Mouse (Mus musculus) cerebellum, adult 9-10 months (tissue): Measurements from ENCODE around the gene Olfr807.

Source experiments
- DNase-seq: peaks from one replicate; pipeline ENCODE4 v3.0.0; 2022

The Olfr807 gene

GRCm38 (mm10) chr10:129757693-129758092, at the start of gene Olfr807:
TSS of gene Olfr807 (minus strand) at chr10:129757793.
- no peak for DNase-seq

GRCm38 (mm10) chr10:129804296-129804695, 46.7 kb upstream of the Olfr807 start, which contains the start of gene Olfr811:
TSS of gene Olfr811 (minus strand) at chr10:129804396.
- no peak for DNase-seq

GRCm38 (mm10) chr10:129794817-129795216, 37.2 kb upstream of the Olfr807 start, which contains the start of gene Olfr810:
TSS of gene Olfr810 (minus strand) at chr10:129794917.
- no peak for DNase-seq

GRCm38 (mm10) chr10:129778123-129778522, 20.5 kb upstream of the Olfr807 start:
- no peak for DNase-seq

GRCm38 (mm10) chr10:129774338-129774737, 16.7 kb upstream of the Olfr807 start, which contains the start of gene Olfr809:
TSS of gene Olfr809 (plus strand) at chr10:129774638.
- DNase-seq = no peak

- no peak for DNase-seq
These were observed 7.6 kb upstream of the Olfr807 start, which contains the start of gene Olfr808 for GRCm38 (mm10) chr10:129765182-129765581. TSS of gene Olfr808 (plus strand) at chr10:129765482.

GRCm38 (mm10) chr10:129741821-129742220, 15.8 kb downstream of the Olfr807 start, which contains the start of gene Olfr806:
TSS of gene Olfr806 (minus strand) at chr10:129741921.
- no peak for DNase-seq

- DNase-seq = no peak
These were observed 28.3 kb downstream of the Olfr807 start, which contains the start of gene Olfr805 for GRCm38 (mm10) chr10:129729275-129729674. TSS of gene Olfr805 (minus strand) at chr10:129729375.
